Mouse (Mus musculus) cerebellum, postnatal 25 days (tissue): ENCODE results near the gene Mturn.

Experiments
- DNase-seq, 2 experiments: peaks; one replicate each; pipeline ENCODE4 v3.0.0; 2021; ENCODE audit warnings: mixed read lengths in 2 of 2

Gene Mturn

GRCm38 (mm10) chr6:54731726-54732125 is 50.3 kb downstream of the Mturn start:
- no peak for DNase-seq

- DNase-seq = no peak
Measured at GRCm38 (mm10) chr6:54732721-54733120, 51.3 kb downstream of the Mturn start.

GRCm38 (mm10) chr6:54736126-54736525 is 54.7 kb downstream of the Mturn start:
- no peak for DNase-seq

- DNase-seq = no peak
Measured at GRCm38 (mm10) chr6:54737255-54737654, 55.8 kb downstream of the Mturn start.

- no peak for DNase-seq
Measured at GRCm38 (mm10) chr6:54737684-54738083, 56.3 kb downstream of the Mturn start.

GRCm38 (mm10) chr6:54749056-54749455 is 67.6 kb downstream of the Mturn start:
- peak in 1 of 2 experiments; percentile 16 for DNase-seq

- DNase-seq = no peak
Measured at GRCm38 (mm10) chr6:54751621-54752020, 70.2 kb downstream of the Mturn start.

GRCm38 (mm10) chr6:54752076-54752475 is 70.7 kb downstream of the Mturn start:
- DNase-seq = no peak
